8 mouse cellular contexts compared by ENCODE assay signal in the genomic region with DNA sequence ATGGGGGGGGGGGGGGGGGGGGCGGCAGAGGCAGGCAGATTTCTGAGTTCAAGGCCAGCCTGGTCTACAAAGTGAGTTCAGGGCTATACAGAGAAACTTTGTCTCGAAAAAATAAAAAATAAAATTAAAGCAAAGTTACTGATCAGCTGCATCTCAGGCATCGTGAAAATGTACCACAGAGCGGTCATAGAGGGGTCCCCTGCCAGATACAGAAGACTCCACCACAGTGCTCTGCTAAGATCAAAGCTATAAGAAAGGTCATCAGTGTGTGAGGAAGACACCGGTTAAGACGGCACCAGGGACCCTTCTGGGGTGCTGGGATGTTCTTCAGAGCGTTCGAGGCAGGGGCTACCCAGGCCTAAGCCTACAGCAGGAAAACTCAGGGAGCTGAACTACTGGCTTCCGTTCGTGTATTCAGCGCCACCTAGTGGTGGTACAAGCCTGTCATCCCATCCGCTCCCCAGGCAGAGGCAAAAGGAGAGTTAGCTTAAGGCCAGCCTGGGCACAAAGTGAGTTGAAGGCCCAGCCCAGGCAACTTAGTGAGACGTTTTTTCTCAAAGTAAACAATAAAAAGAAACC. TPM values are rescaled to one million over a fixed set of nuclear protein-coding genes. Genes with fewer than 3 reads are reported as not detected.
DNase-seq lines count a peak whose midpoint lies in the region; ATAC-seq and TF ChIP-seq lines count a peak whose summit lies in the region.

No protein-coding gene starts in this region.

- 22% methylated on average over 12 of the region's 13 CpGs for WGBS in limb, embryonic 14.5 days
- WGBS in midbrain, embryonic 16.5 days = 19% methylated on average over 12 of the region's 13 CpGs
- WGBS in stomach, postnatal 0 days = 27% methylated on average over 13 of the region's 13 CpGs

- H3K4me3 ChIP-seq in limb, embryonic 14.5 days (replicated peaks; ENCODE audit: low read length) = no peak overlapping the region
- no peak overlapping the region for H3K4me3 ChIP-seq in midbrain, embryonic 16.5 days (ENCODE audit: low read depth, low read length)
- no peak overlapping the region for H3K4me3 ChIP-seq in stomach, postnatal 0 days (ENCODE audit: low read depth, low read length)

- no peaks in the 10 kb centered on the region for H3K9me3 ChIP-seq in limb, embryonic 14.5 days (ENCODE audit: control insufficient read depth, low read length)
- no peaks in the 10 kb centered on the region for H3K9me3 ChIP-seq in midbrain, embryonic 16.5 days (replicated peaks; ENCODE audit: control insufficient read depth, low read length, poor library complexity, severe bottlenecking)
- H3K9me3 ChIP-seq in stomach, postnatal 0 days (ENCODE audit: control insufficient read depth, low read length) = no peaks in the 10 kb centered on the region

- H3K27me3 ChIP-seq in limb, embryonic 14.5 days (ENCODE audit: control insufficient read depth, insufficient read depth, low read length) = no peaks in the 10 kb centered on the region
- H3K27me3 ChIP-seq in midbrain, embryonic 16.5 days (ENCODE audit: control insufficient read depth, insufficient read depth, low read depth, low read length) = no peaks in the 10 kb centered on the region
- no peaks in the 10 kb centered on the region for H3K27me3 ChIP-seq in stomach, postnatal 0 days (ENCODE audit: control insufficient read depth, insufficient read depth, low read length)

- peak; percentile 95 for TF ChIP-seq CTCF in stomach, postnatal 0 days (IDR thresholded peaks at IDR 0.05; ENCODE audit: low read depth)

- no peak overlapping the region for H3K4me2 ChIP-seq in limb, embryonic 14.5 days (replicated peaks; ENCODE audit: low read depth, low read length, severe bottlenecking)
- H3K4me2 ChIP-seq in midbrain, embryonic 16.5 days (ENCODE audit: low read length) = no peak overlapping the region
- H3K4me2 ChIP-seq in stomach, postnatal 0 days (replicated peaks; ENCODE audit: low read depth) = no peak overlapping the region

- peak; percentile 91 for DNase-seq in 3T3-L1 (ENCODE audit: low read depth, low spot score)
- peak; percentile 64 to 67 for DNase-seq in adrenal gland, adult 18-20 months (ENCODE audit: low spot score in 2 of 2)
- DNase-seq in embryo, embryonic 11.5 days (ENCODE audit: low read depth, low spot score) = peak; percentile 76
- DNase-seq in heart, adult 18-20 months = peak; percentile 74 to 85
- peak; percentile 67 for DNase-seq in kidney, adult 18-20 months
- DNase-seq in limb, embryonic 14.5 days (ENCODE audit: low spot score) = peak; percentile 84
- peak; percentile 83 for DNase-seq in stomach, postnatal 0 days (ENCODE audit: low spot score)

- H3K36me3 ChIP-seq in limb, embryonic 14.5 days (ENCODE audit: control insufficient read depth, insufficient read depth, low read length) = no peaks in the 10 kb centered on the region
- no peaks in the 10 kb centered on the region for H3K36me3 ChIP-seq in midbrain, embryonic 16.5 days (ENCODE audit: control insufficient read depth, insufficient read depth, low read length)
- no peaks in the 10 kb centered on the region for H3K36me3 ChIP-seq in stomach, postnatal 0 days (ENCODE audit: control insufficient read depth, insufficient read depth, low read length)

- no peak for TF ChIP-seq POLR2A in limb, embryonic 14.5 days (IDR thresholded peaks at IDR 0.05; ENCODE audit: borderline replicate concordance, extremely low read depth, insufficient read depth, insufficient read length)

- TF ChIP-seq EP300 in stomach, postnatal 0 days (optimal IDR thresholded peaks at IDR 0.05) = no peak

- no peak overlapping the region for H3K27ac ChIP-seq in limb, embryonic 14.5 days (replicated peaks; ENCODE audit: low read depth, low read length)
- no peak overlapping the region for H3K27ac ChIP-seq in midbrain, embryonic 16.5 days (ENCODE audit: low read length)
- no peak overlapping the region for H3K27ac ChIP-seq in stomach, postnatal 0 days (replicated peaks)

- H3K9ac ChIP-seq in limb, embryonic 14.5 days (ENCODE audit: low read depth, low read length, severe bottlenecking) = no peak overlapping the region
- H3K9ac ChIP-seq in midbrain, embryonic 16.5 days (ENCODE audit: low read depth, low read length) = no peak overlapping the region
- no peak overlapping the region for H3K9ac ChIP-seq in stomach, postnatal 0 days (ENCODE audit: low read length)

- no peaks in the 10 kb centered on the region for H3K4me1 ChIP-seq in limb, embryonic 14.5 days (ENCODE audit: control insufficient read depth, insufficient read depth, low read length)
- H3K4me1 ChIP-seq in midbrain, embryonic 16.5 days (ENCODE audit: control insufficient read depth, insufficient read depth, low read length) = no peaks in the 10 kb centered on the region
- H3K4me1 ChIP-seq in stomach, postnatal 0 days (replicated peaks; ENCODE audit: control insufficient read depth, insufficient read depth) = 0 out of 2 replicates have a peak, but pooled peaks cover 2% of the 10 kb centered on the region

- peak; percentile 76; the same call in 1 of the 2 replicates for ATAC-seq in limb, embryonic 14.5 days (ENCODE audit: low FRiP score, low read depth)
- ATAC-seq in midbrain, embryonic 16.5 days = peak; percentile 88
- peak; percentile 78; the same call in 1 of the 2 replicates for ATAC-seq in stomach, postnatal 0 days (ENCODE audit: low FRiP score, low TSS enrichment)

RNA-seq across cellular contexts. Expression of a gene that starts 15.9 kb away (rescaled TPM):
- total RNA-seq in adrenal gland, adult 18-20 months (2021) = 10 to 100 TPM; 17.3 to 31.1 TPM
- 10 to 100 TPM; 16.0 to 16.2 TPM for total RNA-seq in heart, adult 18-20 months (2021)
- polyA plus RNA-seq in limb, embryonic 14.5 days (2012; rRNA removed) = 24.9 and 28.2 TPM in 2 replicates
- 18.8 and 19.4 TPM in 2 replicates for polyA plus RNA-seq in limb, embryonic 14.5 days (2014; fragmentation: Nextera tagmentation; extraction: Ambion mirVana)
- 20.2 and 20.6 TPM in 2 replicates for polyA plus RNA-seq in midbrain, embryonic 16.5 days (2015; fragmentation: Nextera tagmentation; extraction: Ambion mirVana)
- 5.6 and 5.7 TPM in 2 replicates for polyA plus RNA-seq in stomach, postnatal 0 days (2015; fragmentation: Nextera tagmentation; extraction: Ambion mirVana)

RNA-seq across cellular contexts. Expression of a gene that starts 18.5 kb away (rescaled TPM):
- total RNA-seq in adrenal gland, adult 18-20 months (2021) = not detected
- not detected for total RNA-seq in heart, adult 18-20 months (2021)
- 0.10 and 0.16 TPM in 2 replicates for polyA plus RNA-seq in limb, embryonic 14.5 days (2012; rRNA removed)
- polyA plus RNA-seq in limb, embryonic 14.5 days (2014; fragmentation: Nextera tagmentation; extraction: Ambion mirVana) = 0.19 TPM in 1 of 2 replicates, not detected in the other
- polyA plus RNA-seq in midbrain, embryonic 16.5 days (2015; fragmentation: Nextera tagmentation; extraction: Ambion mirVana) = 0.30 and 0.48 TPM in 2 replicates
- polyA plus RNA-seq in stomach, postnatal 0 days (2015; fragmentation: Nextera tagmentation; extraction: Ambion mirVana) = 0.05 TPM in 1 of 2 replicates, not detected in the other

RNA-seq across cellular contexts. Expression of a gene that starts 53.2 kb away (rescaled TPM):
- 100 to 1,000 TPM; 111 to 113 TPM for total RNA-seq in adrenal gland, adult 18-20 months (2021)
- total RNA-seq in heart, adult 18-20 months (2021) = 10 to 100 TPM; 63.9 to 82.2 TPM
- polyA plus RNA-seq in limb, embryonic 14.5 days (2012; rRNA removed) = 55.4 and 77.6 TPM in 2 replicates
- polyA plus RNA-seq in limb, embryonic 14.5 days (2014; fragmentation: Nextera tagmentation; extraction: Ambion mirVana) = 42.7 and 50.4 TPM in 2 replicates
- 36.9 and 49.2 TPM in 2 replicates for polyA plus RNA-seq in midbrain, embryonic 16.5 days (2015; fragmentation: Nextera tagmentation; extraction: Ambion mirVana)
- 41.5 and 47.7 TPM in 2 replicates for polyA plus RNA-seq in stomach, postnatal 0 days (2015; fragmentation: Nextera tagmentation; extraction: Ambion mirVana)
